ENCODE assay signal across 25 mouse cellular contexts in the genomic region with DNA sequence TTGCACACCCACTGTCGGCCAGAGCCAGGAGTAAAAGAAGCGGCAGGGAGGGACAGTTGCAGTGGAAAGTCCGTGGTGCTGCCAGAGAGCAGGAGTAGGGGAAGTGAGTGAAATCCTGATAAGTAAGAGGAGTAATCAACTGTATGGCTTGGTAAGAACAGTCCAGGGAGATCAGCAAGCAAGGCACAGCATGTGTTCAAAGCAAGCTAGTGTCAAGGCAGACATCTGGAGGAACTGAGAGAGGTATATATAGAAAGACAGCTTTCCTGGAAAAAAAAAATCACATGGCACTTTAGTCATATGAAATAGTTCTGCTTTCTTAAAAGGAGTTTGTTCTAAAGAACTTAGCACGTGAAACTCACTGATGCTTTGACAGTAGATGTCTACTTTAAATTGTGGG.
DNase-seq lines count a peak whose midpoint lies in the region; ATAC-seq and TF ChIP-seq lines count a peak whose summit lies in the region.
"Had no signal": no experiment of that assay in that cellular context is flagged by ENCODE, and none has a peak within 500 bp of the region (broad histone marks: within the 10 kb centered on the region; RNA-seq: fewer than 3 reads in every experiment).

No protein-coding gene starts in this region.

- no peak overlapping the region for H3K4me2 ChIP-seq in forebrain, embryonic 11.5 days (ENCODE audit: low read depth, low read length, severe bottlenecking)
- no peak overlapping the region for H3K4me2 ChIP-seq in forebrain, embryonic 13.5 days
- H3K4me2 ChIP-seq: embryonic facial prominence, embryonic 15.5 days; hindbrain, embryonic 12.5 days; kidney, embryonic 15.5 days; limb, embryonic 13.5 days; liver, embryonic 12.5 days; midbrain, embryonic 12.5 days; stomach, embryonic 15.5 days had no signal

- H3K27ac ChIP-seq in forebrain, embryonic 11.5 days (ENCODE audit: low read depth, low read length) = no peak overlapping the region
- H3K27ac ChIP-seq in forebrain, embryonic 13.5 days = no peak overlapping the region
- 0 out of 2 replicates have a peak overlapping the region, but pooled peaks have one; percentile 34 for H3K27ac ChIP-seq in brown adipose tissue, adult 24 weeks (replicated peaks; ENCODE audit: low read depth, low read length)
- H3K27ac ChIP-seq in left cerebral cortex, adult 2 months = no peak overlapping the region
- H3K27ac ChIP-seq: embryonic facial prominence, embryonic 15.5 days; heart, embryonic 10.5 days; hindbrain, embryonic 12.5 days; kidney, embryonic 15.5 days; limb, embryonic 13.5 days; liver, embryonic 12.5 days; midbrain, embryonic 12.5 days; stomach, embryonic 15.5 days had no signal

- DNase-seq in forebrain, embryonic 11.5 days (ENCODE audit: low spot score) = peak; percentile 30
- peak; percentile 31 for DNase-seq in 416B (ENCODE audit: low read depth)
- no peak for DNase-seq in adrenal gland, postnatal 4 days (ENCODE audit: low spot score in 2 of 2)
- no peak for DNase-seq in left cerebral cortex, adult 2 months (ENCODE audit: extremely low spot score in 1 of 2, low spot score in 2 of 2)
- DNase-seq in heart, postnatal 36 days = no peak
- DNase-seq: adrenal gland, adult 2 months; cerebellum, adult 9-10 months; kidney, postnatal 4 days; right cerebral cortex, postnatal 14 days; thymus, adult 2 months; thymus, postnatal 4 days had no signal

- peaks cover 9% of the 10 kb centered on the region; the same call in 1 of the 2 replicates for H3K4me1 ChIP-seq in forebrain, embryonic 11.5 days (replicated peaks; ENCODE audit: control insufficient read depth, insufficient read depth, low read length)
- peaks cover 15% of the 10 kb centered on the region for H3K4me1 ChIP-seq in forebrain, embryonic 13.5 days
- H3K4me1 ChIP-seq in brown adipose tissue, adult 24 weeks (ENCODE audit: control insufficient read depth, insufficient read depth, insufficient read length, low read length) = peaks cover 14% of the 10 kb centered on the region
- H3K4me1 ChIP-seq: liver, embryonic 12.5 days had no signal

- ATAC-seq in forebrain, embryonic 11.5 days (replicated peaks; ENCODE audit: low FRiP score) = no peak
- ATAC-seq in forebrain, embryonic 13.5 days = no peak
- ATAC-seq in megakaryocyte progenitor cell, adult 5-6 weeks (replicated peaks; ENCODE audit: poor library complexity) = peak; percentile 59
- ATAC-seq: forebrain, embryonic 16.5 days; intestine, postnatal 0 days; liver, embryonic 12.5 days had no signal

- no peak for TF ChIP-seq CTCF in left cerebral cortex, adult 2 months (IDR thresholded peaks at IDR 0.05)

- H3K9ac ChIP-seq in forebrain, embryonic 11.5 days (ENCODE audit: low read length) = no peak overlapping the region
- H3K9ac ChIP-seq in forebrain, embryonic 13.5 days = no peak overlapping the region
- H3K9ac ChIP-seq: embryonic facial prominence, embryonic 15.5 days; hindbrain, embryonic 12.5 days; kidney, embryonic 15.5 days; limb, embryonic 13.5 days; liver, embryonic 12.5 days; midbrain, embryonic 12.5 days; stomach, embryonic 15.5 days had no signal

- no peaks in the 10 kb centered on the region for H3K27me3 ChIP-seq in forebrain, embryonic 11.5 days (ENCODE audit: control insufficient read depth, insufficient read depth, low read length)
- no peaks in the 10 kb centered on the region for H3K27me3 ChIP-seq in forebrain, embryonic 13.5 days
- H3K27me3 ChIP-seq: embryonic facial prominence, embryonic 15.5 days; kidney, embryonic 15.5 days; midbrain, embryonic 12.5 days; Patski; stomach, embryonic 15.5 days had no signal

- intact Hi-C loops in left cerebral cortex, adult 2 months (cut with DNase I) = no loop called here
- intact Hi-C loops in heart, postnatal 36 days (cut with DNase I) = no loop called here

- H3K4me3 ChIP-seq in forebrain, embryonic 11.5 days (ENCODE audit: low read depth, low read length) = no peak overlapping the region
- H3K4me3 ChIP-seq in forebrain, embryonic 13.5 days = no peak overlapping the region
- H3K4me3 ChIP-seq in brown adipose tissue, adult 24 weeks (ENCODE audit: insufficient read depth, low read depth, low read length) = no peak overlapping the region
- no peak overlapping the region for H3K4me3 ChIP-seq in left cerebral cortex, adult 2 months
- H3K4me3 ChIP-seq: embryonic facial prominence, embryonic 15.5 days; heart, embryonic 10.5 days; hindbrain, embryonic 12.5 days; kidney, embryonic 15.5 days; limb, embryonic 13.5 days; liver, embryonic 12.5 days; midbrain, embryonic 12.5 days; stomach, embryonic 15.5 days had no signal

- H3K36me3 ChIP-seq in forebrain, embryonic 11.5 days (ENCODE audit: control insufficient read depth, insufficient read depth, low read length) = no peaks in the 10 kb centered on the region
- H3K36me3 ChIP-seq in forebrain, embryonic 13.5 days (ENCODE audit: poor library complexity, severe bottlenecking) = no peaks in the 10 kb centered on the region
- H3K36me3 ChIP-seq: embryonic facial prominence, embryonic 15.5 days; heart, embryonic 10.5 days; hindbrain, embryonic 12.5 days; kidney, embryonic 15.5 days; limb, embryonic 13.5 days; liver, embryonic 12.5 days; midbrain, embryonic 12.5 days; stomach, embryonic 15.5 days had no signal

- 85% methylated on average over 4 of the region's 4 CpGs for WGBS in forebrain, embryonic 11.5 days
- 77% methylated on average over 4 of the region's 4 CpGs for WGBS in forebrain, embryonic 13.5 days

- H3K9me3 ChIP-seq in forebrain, embryonic 11.5 days (ENCODE audit: control insufficient read depth, low read length) = no peaks in the 10 kb centered on the region
- no peaks in the 10 kb centered on the region for H3K9me3 ChIP-seq in forebrain, embryonic 13.5 days (replicated peaks)
- H3K9me3 ChIP-seq: embryonic facial prominence, embryonic 15.5 days; heart, embryonic 10.5 days; hindbrain, embryonic 12.5 days; kidney, embryonic 15.5 days; limb, embryonic 13.5 days; liver, embryonic 12.5 days; midbrain, embryonic 12.5 days; stomach, embryonic 15.5 days had no signal

Comparison
In these comparisons a context has a peak if more than half of its experiments do, and no peak if none do; other contexts are left out.
1. DNase-seq: peak in forebrain, embryonic 11.5 days (single experiment) and 416B (single experiment); none in adrenal gland, postnatal 4 days (0 of 2), left cerebral cortex, adult 2 months (0 of 2) and heart, postnatal 36 days (0 of 2).